8 mouse cellular contexts compared by ENCODE assay signal in the genomic region with DNA sequence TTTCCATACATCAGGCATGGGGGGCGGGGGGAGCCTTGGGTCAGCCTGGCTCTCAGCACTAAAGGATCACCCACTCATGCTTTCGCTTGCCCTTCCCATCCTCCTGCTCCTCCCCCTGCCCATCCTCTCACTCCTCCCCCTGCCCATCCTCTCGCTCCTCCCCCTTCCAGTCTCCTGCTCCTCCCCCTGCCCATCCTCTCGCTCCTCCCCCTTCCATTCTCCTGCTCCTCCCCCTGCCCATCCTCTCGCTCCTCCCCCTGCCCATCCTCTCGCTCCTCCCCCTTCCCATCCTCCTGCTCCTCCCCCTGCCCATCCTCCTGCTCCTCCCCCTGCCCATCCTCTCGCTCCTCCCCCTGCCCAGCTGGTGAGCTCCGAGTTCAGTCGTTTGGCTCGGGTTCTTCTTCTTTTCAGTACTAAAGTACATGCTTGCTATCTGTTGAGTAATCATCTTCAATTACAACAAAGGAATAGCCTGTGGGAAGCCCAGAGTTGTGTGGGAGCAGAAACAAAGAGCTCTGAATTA. TPM values are rescaled to one million over a fixed set of nuclear protein-coding genes. Genes with fewer than 3 reads are reported as not detected.
DNase-seq lines count a peak whose midpoint lies in the region; ATAC-seq and TF ChIP-seq lines count a peak whose summit lies in the region.

No protein-coding gene starts in this region.

- ATAC-seq in embryonic facial prominence, embryonic 11.5 days (replicated peaks; ENCODE audit: insufficient number of reproducible peaks, low FRiP score, low TSS enrichment, low read depth): no peak
- ATAC-seq in liver, embryonic 14.5 days (ENCODE audit: insufficient read depth): peak; percentile 61

- H3K4me3 ChIP-seq in left cerebral cortex, adult 2 months: no peak overlapping the region; the same call in 1 of the 2 replicates
- H3K4me3 ChIP-seq in embryonic facial prominence, embryonic 11.5 days (ENCODE audit: low read depth, low read length): no peak overlapping the region
- H3K4me3 ChIP-seq in liver, embryonic 14.5 days (ENCODE audit: insufficient read depth in 1 of 2, low read depth in 2 of 2, low read length in 2 of 2): peak overlapping the region; percentile 5 to 25; a peak in 2 of 4 replicates

- intact Hi-C loops in left cerebral cortex, adult 2 months (cut with DNase I): loop anchor here (10.0 kb wide), 2 partner anchors 175 to 215 kb away; a partner anchor contains a TSS

- H3K9me3 ChIP-seq in embryonic facial prominence, embryonic 11.5 days (replicated peaks; ENCODE audit: control insufficient read depth, low read length): no peaks in the 10 kb centered on the region
- H3K9me3 ChIP-seq in liver, embryonic 14.5 days (ENCODE audit: control insufficient read depth, low read length): no peaks in the 10 kb centered on the region

- H3K4me1 ChIP-seq in embryonic facial prominence, embryonic 11.5 days (ENCODE audit: control insufficient read depth, insufficient read depth, low read length): no peaks in the 10 kb centered on the region
- peaks cover 0 to 12% of the 10 kb centered on the region in 2 experiments; a peak in 3 of 4 replicates for H3K4me1 ChIP-seq in liver, embryonic 14.5 days (replicated peaks; ENCODE audit: control insufficient read depth in 2 of 2, insufficient read depth in 2 of 2, low read length in 1 of 2)

- DNase-seq in left cerebral cortex, adult 2 months (ENCODE audit: extremely low spot score in 1 of 2, low spot score in 2 of 2): peak; percentile 52 to 55
- DNase-seq in left cerebral cortex, adult 11 months (ENCODE audit: low spot score): no peak
- peak; percentile 77 for DNase-seq in embryonic facial prominence, embryonic 11.5 days (ENCODE audit: low spot score)
- peak; percentile 66 to 77 for DNase-seq in heart, adult 18-20 months
- DNase-seq in kidney, adult 18-20 months: peak; percentile 65
- peak; percentile 45 to 51 (median 50) for DNase-seq in liver, embryonic 14.5 days (ENCODE audit: low read depth in 3 of 3, low spot score in 3 of 3)
- peak; percentile 70 for DNase-seq in naive thymus-derived CD4-positive, alpha-beta T cell, adult 2 months (ENCODE audit: low read depth)
- peak; percentile 76 for DNase-seq in telencephalon, adult 2 months (ENCODE audit: low read depth, low spot score)

- TF ChIP-seq CTCF in left cerebral cortex, adult 2 months (IDR thresholded peaks at IDR 0.05): no peak
- no peak for TF ChIP-seq CTCF in liver, embryonic 14.5 days (IDR thresholded peaks at IDR 0.05; ENCODE audit: low read depth)

- H3K4me2 ChIP-seq in embryonic facial prominence, embryonic 11.5 days (ENCODE audit: low read depth, low read length): no peak overlapping the region; the same call in 1 of the 2 replicates
- peak overlapping the region; percentile 64 for H3K4me2 ChIP-seq in liver, embryonic 14.5 days (ENCODE audit: low read depth)

- TF ChIP-seq EP300 in liver, embryonic 14.5 days (IDR thresholded peaks at IDR 0.05; ENCODE audit: low read depth): no peak

- no peak overlapping the region for H3K9ac ChIP-seq in embryonic facial prominence, embryonic 11.5 days (replicated peaks; ENCODE audit: low read length)
- no peak overlapping the region for H3K9ac ChIP-seq in liver, embryonic 14.5 days (replicated peaks)

- H3K27ac ChIP-seq in left cerebral cortex, adult 2 months: peak overlapping the region; percentile 50
- H3K27ac ChIP-seq in embryonic facial prominence, embryonic 11.5 days (replicated peaks; ENCODE audit: low read depth, low read length): no peak overlapping the region
- no peak overlapping the region for H3K27ac ChIP-seq in liver, embryonic 14.5 days

- 2% methylated on average over 9 of the region's 10 CpGs for WGBS in embryonic facial prominence, embryonic 11.5 days
- WGBS in liver, embryonic 14.5 days (ENCODE audit: insufficient replicate concordance): under 1% methylated on average over 9 of the region's 10 CpGs

- no peaks in the 10 kb centered on the region for H3K27me3 ChIP-seq in embryonic facial prominence, embryonic 11.5 days (ENCODE audit: control insufficient read depth, insufficient read depth, low read length)
- no peaks in the 10 kb centered on the region for H3K27me3 ChIP-seq in liver, embryonic 14.5 days (ENCODE audit: control insufficient read depth, insufficient read depth, low read length)

- no peaks in the 10 kb centered on the region for H3K36me3 ChIP-seq in embryonic facial prominence, embryonic 11.5 days (replicated peaks; ENCODE audit: control insufficient read depth, insufficient read depth, low read depth, low read length)
- H3K36me3 ChIP-seq in liver, embryonic 14.5 days (replicated peaks; ENCODE audit: control insufficient read depth, insufficient read depth, low read depth): no peaks in the 10 kb centered on the region

RNA-seq across cellular contexts. Expression of a gene that starts 8.0 kb away (rescaled TPM):
- total RNA-seq in left cerebral cortex, adult 2 months (2021): 10 to 100 TPM; 77.3 to 81.0 TPM
- 161 and 172 TPM in 2 replicates for polyA plus RNA-seq in embryonic facial prominence, embryonic 11.5 days (2014; fragmentation: Nextera tagmentation; extraction: Ambion mirVana)
- total RNA-seq in heart, adult 18-20 months (2021): 10 to 100 TPM; 37.3 to 40.1 TPM
- polyA plus RNA-seq in liver, embryonic 14.5 days (2012; rRNA removed): 25.6 and 26.2 TPM in 2 replicates
- 41.2 and 47.1 TPM in 2 replicates for polyA plus RNA-seq in liver, embryonic 14.5 days (2014; fragmentation: Nextera tagmentation; extraction: Ambion mirVana)

RNA-seq across cellular contexts. Expression of a gene that starts 35.1 kb away (rescaled TPM):
- 100 to 1,000 TPM; 111 to 119 TPM for total RNA-seq in left cerebral cortex, adult 2 months (2021)
- 42.0 and 44.1 TPM in 2 replicates for polyA plus RNA-seq in embryonic facial prominence, embryonic 11.5 days (2014; fragmentation: Nextera tagmentation; extraction: Ambion mirVana)
- total RNA-seq in heart, adult 18-20 months (2021): 10 to 100 TPM; 18.2 to 19.4 TPM
- polyA plus RNA-seq in liver, embryonic 14.5 days (2012; rRNA removed): 8.0 and 8.9 TPM in 2 replicates
- polyA plus RNA-seq in liver, embryonic 14.5 days (2014; fragmentation: Nextera tagmentation; extraction: Ambion mirVana): 3.6 and 4.0 TPM in 2 replicates

RNA-seq across cellular contexts. Expression of a gene that starts 35.1 kb away (rescaled TPM):
- total RNA-seq in left cerebral cortex, adult 2 months (2021): 100 to 1,000 TPM; 174 to 180 TPM
- 0.18 and 0.25 TPM in 2 replicates for polyA plus RNA-seq in embryonic facial prominence, embryonic 11.5 days (2014; fragmentation: Nextera tagmentation; extraction: Ambion mirVana)
- under 1 TPM in 1 of 2 experiments, not detected in 1; 0.15 TPM for total RNA-seq in heart, adult 18-20 months (2021)
- polyA plus RNA-seq in liver, embryonic 14.5 days (2012; rRNA removed): 0.12 and 0.13 TPM in 2 replicates
- 0.13 TPM in 2 replicates for polyA plus RNA-seq in liver, embryonic 14.5 days (2014; fragmentation: Nextera tagmentation; extraction: Ambion mirVana)

RNA-seq across cellular contexts. Expression of a gene that starts 35.9 kb away (rescaled TPM):
- 1 to 10 TPM; 1.3 to 1.8 TPM for total RNA-seq in left cerebral cortex, adult 2 months (2021)
- polyA plus RNA-seq in embryonic facial prominence, embryonic 11.5 days (2014; fragmentation: Nextera tagmentation; extraction: Ambion mirVana): 0.08 and 0.10 TPM in 2 replicates
- not detected for total RNA-seq in heart, adult 18-20 months (2021)
- polyA plus RNA-seq in liver, embryonic 14.5 days (2012; rRNA removed): 0.01 TPM in 2 replicates
- 0.21 TPM in 1 of 2 replicates, not detected in the other for polyA plus RNA-seq in liver, embryonic 14.5 days (2014; fragmentation: Nextera tagmentation; extraction: Ambion mirVana)

Comparison
In these comparisons a context has a peak if more than half of its experiments do, and no peak if none do; other contexts are left out.
1. H3K4me3 ChIP-seq: peak in liver, embryonic 14.5 days (2 of 2); none in left cerebral cortex, adult 2 months (single experiment) and embryonic facial prominence, embryonic 11.5 days (single experiment).
2. RNA of a gene that starts 35.1 kb away (total RNA-seq): 111 to 119 TPM in left cerebral cortex, adult 2 months; 18.2 to 19.4 TPM in heart, adult 18-20 months; every median in the first group is over 4 times any median in the second.
3. RNA of a gene that starts 35.1 kb away (total RNA-seq): 174 to 180 TPM in left cerebral cortex, adult 2 months; 0.15 TPM in heart, adult 18-20 months; every median in the first group is over 100 times any median in the second.